Mouse (Mus musculus): Measurements from ENCODE around the gene Mapkbp1.

The Mapkbp1 gene

GRCm38 (mm10) chr2:119972537-119972879 lies at the start of gene Mapkbp1:
Mapkbp1 (plus strand) TSS chr2:119972699.
- no peak for DNase-seq (ENCODE audit: low spot score in 2 of 2)

GRCm38 (mm10) chr2:119970571-119970970 lies 1.9 kb upstream of the Mapkbp1 start:
- peak in 1 of 2 experiments; percentile 63 for DNase-seq (ENCODE audit: low spot score in 2 of 2)

- DNase-seq (ENCODE audit: low spot score in 2 of 2): no peak
Measured at GRCm38 (mm10) chr2:119971316-119971715, 1.2 kb upstream of the Mapkbp1 start.

GRCm38 (mm10) chr2:119971837-119972536 lies 512 bp upstream of the Mapkbp1 start:
- peak; percentile 92 to 97 for DNase-seq (ENCODE audit: low spot score in 2 of 2)

GRCm38 (mm10) chr2:119980343-119980986 lies 8.0 kb downstream of the Mapkbp1 start:
- DNase-seq (ENCODE audit: low spot score in 2 of 2): no peak

- DNase-seq (ENCODE audit: low spot score in 2 of 2): no peak
Measured at GRCm38 (mm10) chr2:119981631-119982030, 9.1 kb downstream of the Mapkbp1 start.

- DNase-seq (ENCODE audit: low spot score in 2 of 2): no peak
Measured at GRCm38 (mm10) chr2:119985871-119986270, 13.4 kb downstream of the Mapkbp1 start.

GRCm38 (mm10) chr2:119986369-119986768 lies 13.9 kb downstream of the Mapkbp1 start:
- no peak for DNase-seq (ENCODE audit: low spot score in 2 of 2)

GRCm38 (mm10) chr2:119987441-119987840 lies 14.9 kb downstream of the Mapkbp1 start:
- no peak for DNase-seq (ENCODE audit: low spot score in 2 of 2)

- DNase-seq (ENCODE audit: low spot score in 2 of 2): no peak
Measured at GRCm38 (mm10) chr2:119988952-119989351, 16.5 kb downstream of the Mapkbp1 start.

- DNase-seq (ENCODE audit: low spot score in 2 of 2): no peak
Measured at GRCm38 (mm10) chr2:119990881-119991280, 18.4 kb downstream of the Mapkbp1 start.

- DNase-seq (ENCODE audit: low spot score in 2 of 2): no peak
Measured at GRCm38 (mm10) chr2:119992349-119992748, 19.9 kb downstream of the Mapkbp1 start.

GRCm38 (mm10) chr2:119993515-119993914 lies 21.0 kb downstream of the Mapkbp1 start:
- DNase-seq (ENCODE audit: low spot score in 2 of 2): no peak

GRCm38 (mm10) chr2:119994839-119995238 lies 22.3 kb downstream of the Mapkbp1 start:
- DNase-seq (ENCODE audit: low spot score in 2 of 2): no peak

GRCm38 (mm10) chr2:119995391-119996281 lies 23.1 kb downstream of the Mapkbp1 start:
- DNase-seq (ENCODE audit: low spot score in 2 of 2): no peak

- no peak for DNase-seq (ENCODE audit: low spot score in 2 of 2)
Measured at GRCm38 (mm10) chr2:119997354-119997753, 24.9 kb downstream of the Mapkbp1 start.

GRCm38 (mm10) chr2:119999731-120000130 lies 27.2 kb downstream of the Mapkbp1 start:
- DNase-seq (ENCODE audit: low spot score in 2 of 2): no peak

GRCm38 (mm10) chr2:120000882-120001584 lies 28.5 kb downstream of the Mapkbp1 start:
- DNase-seq (ENCODE audit: low spot score in 2 of 2): no peak

- DNase-seq (ENCODE audit: low spot score in 2 of 2): no peak
Measured at GRCm38 (mm10) chr2:120001956-120002355, 29.5 kb downstream of the Mapkbp1 start.

GRCm38 (mm10) chr2:120003970-120004369 lies 31.5 kb downstream of the Mapkbp1 start:
- no peak for DNase-seq (ENCODE audit: low spot score in 2 of 2)

GRCm38 (mm10) chr2:120006696-120007095 lies 34.2 kb downstream of the Mapkbp1 start:
- no peak for DNase-seq (ENCODE audit: low spot score in 2 of 2)
